Mouse (Mus musculus) midbrain, embryonic 16.5 days (tissue): ENCODE measurements at regions not wholly inside any gene's neighbourhood (a gene's known extent, or its start where the extent isn't known, plus 50 kb on each side); places are given as distances from the start of the nearest gene placed in this dataset.

Source experiments
- ATAC-seq: fragments of 200-750 bp; cut with Nextera tagmentation; 2 replicates; pipeline ENCODE4 v1.8.0; 2017; ENCODE audit warnings: moderate TSS enrichment
- H3K27ac ChIP-seq: fragments of 300-500 bp; sonication (generic); 2 replicates; pipeline ENCODE4 v1.5.1; 2014; ENCODE audit warnings: mild to moderate bottlenecking, low read length, mixed read lengths
- H3K27me3 ChIP-seq: fragments of 300-500 bp; sonication (generic); 2 replicates; pipeline ENCODE4 v1.6.1; 2014; ENCODE audit warnings: low read depth, low read length, mixed read lengths; ENCODE audit not compliant: control insufficient read depth, insufficient read depth
- H3K36me3 ChIP-seq: fragments of 300-500 bp; sonication (generic); 2 replicates; pipeline ENCODE4 v1.6.1; 2014; ENCODE audit warnings: mild to moderate bottlenecking, low read length, moderate library complexity, mixed read lengths; ENCODE audit not compliant: control insufficient read depth, insufficient read depth
- H3K4me1 ChIP-seq: fragments of 300-500 bp; sonication (generic); 2 replicates; pipeline ENCODE4 v1.6.1; 2014; ENCODE audit warnings: mild to moderate bottlenecking, low read length, mixed read lengths; ENCODE audit not compliant: control insufficient read depth, insufficient read depth
- H3K4me2 ChIP-seq: fragments of 300-500 bp; sonication (generic); 2 replicates; pipeline ENCODE4 v1.6.1; 2014; ENCODE audit warnings: mild to moderate bottlenecking, low read length, mixed read lengths
- H3K4me3 ChIP-seq: fragments of 300-500 bp; sonication (generic); 2 replicates; pipeline ENCODE4 v1.5.1; 2014; ENCODE audit warnings: low read depth, mild to moderate bottlenecking, low read length, moderate library complexity, mixed read lengths
- H3K9ac ChIP-seq: fragments of 300-500 bp; sonication (generic); 2 replicates; pipeline ENCODE4 v1.6.1; 2014; ENCODE audit warnings: low read depth, low read length, mixed read lengths
- H3K9me3 ChIP-seq: fragments of 300-500 bp; sonication (generic); replicated peaks from 2 replicates; pipeline ENCODE4 v1.6.1; 2014; ENCODE audit warnings: mild to moderate bottlenecking, low read length, mixed read lengths; ENCODE audit not compliant: control insufficient read depth, poor library complexity, severe bottlenecking
- WGBS: fragments of 180-500 bp; shearing (Covaris S2); extraction: QIAGEN DNeasy Blood & Tissue Kit; methylation state at CpG from one replicate; pipeline ENCODE4 v1.1.7; 2014; 5-methylcytosine and 5-hydroxymethylcytosine counted together

GRCm38 (mm10) chr6:141027353-141027752, 221.7 kb upstream of the Pde3a start:
- Histone ChIP-seq H3K9me3 (no peaks in the 10 kb centered on the region), H3K9ac (no peak overlapping the region), H3K27me3 (no peaks in the 10 kb centered on the region), H3K4me1 (no peaks in the 10 kb centered on the region), H3K4me3 (no peak overlapping the region), H3K27ac (no peak overlapping the region), H3K4me2 (no peak overlapping the region), H3K36me3 (no peaks in the 10 kb centered on the region)
- WGBS, result 70% methylated on average over 4 of the region's 4 CpGs
- ATAC-seq, result no peak

- H3K27ac ChIP-seq, result no peak overlapping the region
- no peaks in the 10 kb centered on the region for H3K27me3 ChIP-seq
- no peak overlapping the region for H3K4me2 ChIP-seq
- no peaks in the 10 kb centered on the region for H3K36me3 ChIP-seq
- H3K4me3 ChIP-seq, result no peak overlapping the region
- WGBS, result 96% methylated on average over 5 of the region's 5 CpGs
- no peak for ATAC-seq
- H3K9me3 ChIP-seq, result no peaks in the 10 kb centered on the region
- H3K4me1 ChIP-seq, result no peaks in the 10 kb centered on the region
- H3K9ac ChIP-seq, result no peak overlapping the region
Measured at GRCm38 (mm10) chr6:141027787-141028186, 221.3 kb upstream of the Pde3a start.

DNA sequence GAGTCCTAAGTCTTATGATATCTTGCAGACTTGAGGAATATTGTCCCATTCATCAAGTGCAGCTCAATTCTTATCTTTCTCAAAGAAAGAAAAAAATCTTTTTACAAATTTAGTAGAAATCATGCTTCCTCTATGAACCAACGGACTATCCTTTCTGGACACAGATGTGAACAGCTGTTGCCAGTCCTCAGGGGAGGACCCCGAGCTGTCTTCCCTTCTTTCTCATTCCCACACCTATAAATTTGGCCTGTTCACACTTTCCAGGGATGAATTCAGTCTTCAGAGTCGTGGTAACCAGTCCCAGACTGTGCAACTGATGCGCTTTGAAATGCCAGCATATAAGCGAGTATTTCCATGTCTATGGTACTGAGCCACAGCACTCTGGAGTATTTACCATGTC, 214.2 kb upstream of the Pde3a start:
- no peaks in the 10 kb centered on the region for H3K27me3 ChIP-seq
- no peak for ATAC-seq
- WGBS, result 86% methylated on average over 5 of the region's 5 CpGs
- no peak overlapping the region for H3K4me2 ChIP-seq
- H3K9ac ChIP-seq, result no peak overlapping the region
- no peaks in the 10 kb centered on the region for H3K9me3 ChIP-seq
- no peaks in the 10 kb centered on the region for H3K4me1 ChIP-seq
- H3K27ac ChIP-seq, result no peak overlapping the region
- H3K36me3 ChIP-seq, result no peaks in the 10 kb centered on the region
- no peak overlapping the region for H3K4me3 ChIP-seq

- WGBS, result 61% methylated on average over 5 of the region's 5 CpGs
- no peaks in the 10 kb centered on the region for H3K27me3 ChIP-seq
- no peaks in the 10 kb centered on the region for H3K4me1 ChIP-seq
- no peak overlapping the region for H3K4me2 ChIP-seq
- H3K9ac ChIP-seq, result no peak overlapping the region
- peak; percentile 51; the same call in 1 of the 2 replicates for ATAC-seq
- no peak overlapping the region for H3K27ac ChIP-seq
- no peaks in the 10 kb centered on the region for H3K36me3 ChIP-seq
- H3K4me3 ChIP-seq, result no peak overlapping the region
- no peaks in the 10 kb centered on the region for H3K9me3 ChIP-seq
Measured at GRCm38 (mm10) chr6:141041358-141041757, 207.7 kb upstream of the Pde3a start.

GRCm38 (mm10) chr6:141041781-141042625, 207.1 kb upstream of the Pde3a start:
- Histone ChIP-seq H3K4me1 (no peaks in the 10 kb centered on the region), H3K4me3 (no peak overlapping the region), H3K4me2 (no peak overlapping the region), H3K27ac (no peak overlapping the region), H3K9ac (no peak overlapping the region), H3K9me3 (no peaks in the 10 kb centered on the region), H3K27me3 (no peaks in the 10 kb centered on the region), H3K36me3 (no peaks in the 10 kb centered on the region)
- ATAC-seq, result no peak
- WGBS, result 69% methylated on average over 16 of the region's 16 CpGs

DNA sequence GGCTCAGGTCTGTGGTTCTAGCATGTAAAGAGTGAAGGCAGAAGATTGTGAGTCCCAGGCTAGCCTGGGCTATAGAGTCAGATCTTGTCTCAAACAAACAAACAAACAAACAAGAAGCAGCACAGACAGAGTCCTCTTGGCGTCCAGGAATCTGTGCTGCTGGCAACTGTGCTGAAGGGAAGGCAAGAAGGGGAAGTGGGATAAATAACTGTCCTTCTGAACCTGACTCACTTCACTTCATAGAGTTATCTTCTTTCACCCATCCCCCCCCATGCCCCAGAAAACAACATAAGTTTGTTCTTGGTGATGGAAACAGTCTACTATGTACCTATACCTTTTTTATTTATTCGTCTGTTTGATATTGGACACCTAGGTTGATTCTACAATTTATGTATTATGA, 200.8 kb upstream of the Pde3a start:
- WGBS, result 91% methylated on average over 2 of the region's 2 CpGs

DNA sequence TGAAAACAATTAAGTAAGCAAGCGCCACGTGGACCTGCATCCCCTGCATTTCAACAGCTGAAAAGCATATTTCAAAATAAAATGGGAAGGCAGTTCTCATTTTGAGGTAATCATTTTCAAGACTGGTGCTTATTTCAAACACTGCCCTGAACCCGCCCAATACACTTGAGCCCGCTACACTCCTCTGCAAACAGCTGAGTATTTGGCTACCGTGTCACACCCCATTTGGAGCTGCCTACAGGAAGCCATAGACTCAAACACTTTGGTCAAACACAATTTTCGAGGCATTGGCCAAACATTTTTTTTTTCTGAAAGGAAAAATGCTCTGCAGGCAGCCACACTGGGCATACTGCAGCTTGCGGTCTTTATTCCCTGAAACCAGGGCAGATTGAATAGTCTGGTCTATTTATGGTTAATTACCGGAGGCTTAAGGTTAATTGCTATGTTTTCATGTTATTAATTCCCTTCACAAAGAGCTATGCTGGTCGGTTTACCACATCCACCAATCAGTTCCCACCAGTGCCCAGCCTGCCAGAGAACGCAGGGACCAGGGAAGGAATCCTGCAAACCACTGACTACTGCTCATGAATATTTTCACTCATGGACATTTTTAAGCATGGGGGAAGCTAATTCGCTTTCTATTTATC, 198.9 kb upstream of the Pde3a start:
- Histone ChIP-seq H3K4me1 (peaks cover 3% of the 10 kb centered on the region; the same call in 1 of the 2 replicates), H3K27ac (no peak overlapping the region), H3K4me3 (no peak overlapping the region), H3K36me3 (no peaks in the 10 kb centered on the region), H3K4me2 (no peak overlapping the region; the same call in 1 of the 2 replicates), H3K27me3 (no peaks in the 10 kb centered on the region), H3K9me3 (no peaks in the 10 kb centered on the region), H3K9ac (no peak overlapping the region)
- WGBS, result 49% methylated on average over 11 of the region's 11 CpGs
- ATAC-seq, result 0 out of 2 replicates have a peak, but pooled peaks have one; percentile 51

More for the DNA sequence above, 200.8 kb upstream of the Pde3a start:
- no peaks in the 10 kb centered on the region for H3K27me3 ChIP-seq
- H3K4me1 ChIP-seq, result peaks cover 3% of the 10 kb centered on the region; the same call in 1 of the 2 replicates
- H3K9me3 ChIP-seq, result no peaks in the 10 kb centered on the region
- H3K4me2 ChIP-seq, result no peak overlapping the region
- H3K36me3 ChIP-seq, result no peaks in the 10 kb centered on the region
- no peak overlapping the region for H3K4me3 ChIP-seq
- H3K27ac ChIP-seq, result no peak overlapping the region
- ATAC-seq, result no peak
- H3K9ac ChIP-seq, result no peak overlapping the region

DNA sequence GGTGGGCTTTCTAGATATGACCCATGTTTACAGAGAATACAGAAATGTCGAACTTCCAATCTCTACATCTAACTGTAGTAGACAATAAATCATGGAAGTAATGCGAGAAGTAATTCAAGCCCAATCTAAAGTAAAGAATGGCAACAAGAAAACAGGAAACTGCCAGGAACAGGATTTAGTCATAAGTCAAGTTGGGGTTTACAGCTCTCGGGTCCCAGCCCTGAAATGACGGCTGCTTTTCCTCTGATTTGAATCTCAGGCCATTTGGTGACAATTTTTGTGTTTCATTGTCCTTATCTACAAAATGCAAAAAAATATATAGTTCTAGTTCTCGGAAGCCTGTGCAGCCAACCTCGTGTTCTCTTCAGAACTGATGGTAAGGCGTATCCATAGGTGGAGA, 195.0 kb upstream of the Pde3a start:
- H3K27ac ChIP-seq, result no peak overlapping the region
- no peak for ATAC-seq

More for the DNA sequence above, 195.0 kb upstream of the Pde3a start:
- Histone ChIP-seq H3K9me3 (0 out of 2 replicates have a peak, but pooled peaks cover 4% of the 10 kb centered on the region), H3K4me2 (no peak overlapping the region), H3K27me3 (no peaks in the 10 kb centered on the region), H3K9ac (no peak overlapping the region), H3K4me1 (peaks cover 3% of the 10 kb centered on the region; the same call in 1 of the 2 replicates), H3K36me3 (no peaks in the 10 kb centered on the region), H3K4me3 (no peak overlapping the region)
- 95% methylated on average over 7 of the region's 7 CpGs for WGBS
